Mouse (Mus musculus) left cerebral cortex, postnatal 14 days (tissue): ENCODE measurements around the gene Fzr1. TPM values are rescaled to one million over a fixed set of nuclear protein-coding genes. Genes with fewer than 3 reads are reported as not detected.

Experiments used
- DNase-seq, 2 experiments: peaks; one replicate each; pipeline ENCODE4 v3.0.0; 2021 to 2022; ENCODE audit warnings: low spot score in 2 of 2, mixed read lengths in 1 of 2
- intact Hi-C: fragments of 180-260 bp; cut with DNase I; formaldehyde crosslinking; loops from one replicate; pipeline ENCODE4 v1.15.1; 2025
- total RNA-seq, 2 experiments: library from RNA; stranded (reverse); gene quantifications; 2 replicates each; pipeline ENCODE4 v1.2.3; 2021

Gene Fzr1
- total RNA-seq, 2 experiments from 2014 or later, result 74.8 to 80.3 TPM

DNA sequence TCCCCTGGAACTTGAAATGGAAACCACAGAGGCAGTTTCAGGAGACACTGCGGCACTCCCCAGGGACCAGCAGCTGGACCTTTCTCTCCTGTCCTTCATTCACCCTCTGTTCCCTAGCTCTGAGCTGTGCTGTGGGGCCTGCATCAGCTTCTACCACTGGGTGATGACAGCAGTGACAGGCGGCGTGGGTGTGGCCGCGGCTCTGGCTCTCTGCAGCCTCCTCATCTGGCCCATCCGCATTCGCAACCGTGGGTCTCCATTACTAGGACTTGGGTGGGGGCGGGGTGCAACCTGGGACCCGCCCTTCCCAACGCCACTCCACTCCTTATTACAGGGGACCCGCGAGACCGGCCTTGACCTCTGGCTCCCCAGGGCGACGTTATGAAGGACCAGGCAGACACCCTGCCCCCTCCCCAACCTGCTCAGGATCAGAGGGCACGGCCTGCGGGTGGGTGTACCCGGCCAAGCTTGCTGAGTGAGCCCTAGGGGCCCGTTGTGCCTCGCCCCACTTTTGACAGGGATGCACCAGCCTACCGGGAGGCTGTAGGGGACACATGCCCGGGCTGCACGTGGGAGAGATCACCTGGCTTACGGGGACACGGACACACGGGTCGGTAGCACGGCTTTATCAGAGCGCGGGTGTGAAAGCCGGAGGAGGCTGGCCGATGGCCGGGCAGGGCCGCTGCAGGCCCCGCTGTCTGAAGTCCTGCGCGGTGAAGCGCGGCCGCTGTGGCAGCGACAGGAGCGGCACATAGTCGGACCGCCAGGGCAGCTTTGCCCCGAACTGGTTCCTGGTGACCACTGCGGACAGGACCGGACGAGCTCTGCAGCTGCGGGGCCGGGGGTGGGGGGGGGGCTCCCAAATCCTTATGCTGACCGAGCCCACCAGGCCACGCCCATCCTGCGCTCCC, 14.6 kb downstream of the Fzr1 start:
- DNase-seq, result no peak
- intact Hi-C loops, result no loop called here

DNA sequence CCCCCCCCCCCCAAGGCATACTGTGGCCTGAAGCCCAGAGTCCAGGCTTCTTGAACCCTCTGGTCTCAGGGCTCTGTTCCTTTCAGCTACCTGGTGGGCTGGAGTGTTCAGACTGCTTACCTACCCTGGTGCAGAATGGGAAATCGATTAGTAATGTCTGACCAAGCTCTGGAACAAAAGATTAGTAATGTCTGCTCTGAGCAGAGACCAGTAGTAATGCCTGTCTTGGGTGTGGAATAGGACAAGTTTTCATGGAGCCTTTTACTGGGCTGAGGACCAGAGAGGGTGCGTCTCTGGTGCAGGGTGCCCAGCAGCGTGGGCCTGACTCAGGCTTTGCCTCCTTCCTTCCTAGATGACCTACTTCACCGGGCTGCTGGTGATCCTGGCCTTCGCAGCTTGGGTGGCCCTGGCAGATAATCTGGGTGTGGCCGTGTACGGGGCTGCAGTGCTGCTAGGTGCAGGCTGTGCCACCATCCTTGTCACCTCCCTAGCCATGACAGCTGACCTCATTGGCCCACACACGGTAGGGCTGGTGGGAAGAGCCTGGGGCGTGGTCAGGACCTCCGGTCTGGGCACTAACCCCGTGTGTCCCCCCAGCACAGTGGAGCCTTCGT, 15.9 kb downstream of the Fzr1 start:
- intact Hi-C loops, result no loop called here
- DNase-seq, result no peak

DNA sequence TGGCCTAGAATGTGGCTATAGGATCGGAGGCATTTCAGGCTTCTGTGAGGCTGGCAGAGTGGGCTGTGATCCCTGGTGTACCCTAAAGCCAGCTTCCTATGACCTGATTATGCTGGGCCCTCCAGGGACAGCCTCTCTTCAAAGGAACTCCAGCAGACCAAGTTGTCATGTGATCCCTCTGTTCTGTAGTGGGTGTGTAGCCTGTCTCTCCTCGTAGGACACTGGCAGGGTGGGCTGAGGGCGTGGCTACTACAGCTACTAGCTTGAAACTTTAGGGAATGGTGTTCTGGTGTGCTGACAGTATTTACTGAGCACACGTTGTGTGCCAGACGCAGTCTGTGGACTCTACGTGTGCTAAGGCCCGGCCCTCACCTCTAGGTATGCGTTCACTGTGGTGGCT, 17.6 kb downstream of the Fzr1 start:
- intact Hi-C loops, result no loop called here
- no peak for DNase-seq

DNA sequence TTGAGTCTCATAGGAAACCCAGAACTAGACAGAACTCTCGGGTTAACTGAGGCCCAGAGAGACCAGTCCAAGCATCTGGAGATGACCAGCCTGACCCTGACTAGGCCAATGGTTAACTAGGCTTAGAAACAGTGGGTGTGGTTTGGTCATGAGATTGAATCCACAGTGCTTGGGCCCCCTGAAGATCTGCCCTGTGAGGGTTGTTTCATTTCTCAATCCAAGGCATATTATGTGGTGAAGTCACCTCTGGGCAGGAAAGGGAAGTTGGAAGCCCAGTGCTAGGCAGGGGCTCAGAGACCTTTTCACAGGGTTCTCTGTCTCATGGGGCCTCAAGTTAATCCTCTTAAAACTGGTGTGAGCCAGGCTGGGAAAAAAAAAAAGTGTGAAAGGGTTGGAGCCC, 19.5 kb downstream of the Fzr1 start:
- no peak for DNase-seq
- intact Hi-C loops, result no loop called here

DNA sequence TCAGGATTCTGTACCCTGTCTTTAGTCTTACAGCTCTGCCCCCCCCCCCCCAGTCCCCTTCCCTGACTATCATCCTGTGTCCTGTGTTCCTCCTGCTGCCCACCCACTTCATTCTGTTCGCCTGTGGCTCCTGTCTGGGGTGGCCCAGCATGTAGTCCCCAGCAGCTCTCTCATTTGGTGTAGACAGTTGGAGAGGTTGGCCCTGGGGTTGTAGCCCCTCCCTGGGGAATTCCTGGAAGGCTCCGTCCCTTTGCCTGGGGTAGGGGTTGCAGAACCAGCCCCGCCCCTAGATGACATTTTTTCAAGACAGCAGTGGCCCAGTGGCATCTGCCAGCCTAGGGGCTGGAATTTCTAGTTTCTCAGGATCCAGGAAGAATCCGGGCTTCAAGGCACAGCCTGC, 20.1 kb downstream of the Fzr1 start:
- intact Hi-C loops, result no loop called here
- DNase-seq, result no peak

DNA sequence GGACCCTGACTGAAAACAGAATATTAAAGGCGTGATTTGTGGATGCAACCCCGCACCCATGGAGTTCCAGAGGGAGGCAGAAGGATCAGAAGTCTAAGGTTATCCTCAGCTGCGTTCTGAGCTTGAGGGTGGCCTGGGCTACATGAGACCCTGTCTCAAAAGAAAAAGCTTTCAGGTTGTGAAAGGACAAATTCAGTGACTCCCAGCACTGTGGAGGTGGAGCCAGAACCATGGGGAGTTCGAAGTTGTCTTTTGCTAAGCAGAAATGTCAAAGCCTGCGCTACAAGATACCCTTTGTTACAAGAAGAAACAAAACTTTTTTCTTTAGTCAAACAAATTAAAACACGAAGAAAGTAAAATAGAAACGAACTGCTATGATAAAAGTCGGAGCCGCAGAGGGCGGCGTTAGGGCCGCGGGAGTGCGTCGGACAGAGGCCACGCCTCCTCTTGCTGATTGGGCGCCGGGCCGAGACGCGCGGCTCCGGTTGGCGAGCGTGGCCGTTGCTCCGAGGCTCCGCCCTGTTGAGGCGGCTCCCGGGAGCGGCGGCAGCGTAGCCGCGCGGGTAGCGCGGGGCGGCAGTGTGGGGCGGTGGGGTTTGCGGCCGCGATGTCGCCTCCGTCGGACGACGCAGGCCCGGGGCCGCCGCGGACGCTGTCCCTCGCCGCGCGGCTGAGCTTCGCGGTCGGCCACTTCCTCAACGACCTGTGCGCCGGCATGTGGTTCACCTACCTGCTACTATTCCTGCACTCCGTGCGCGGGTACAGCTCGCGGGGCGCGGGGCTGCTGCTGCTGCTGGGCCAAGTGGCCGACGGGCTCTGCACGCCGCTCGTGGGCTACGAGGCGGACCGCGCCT, 21.1 kb downstream of the Fzr1 start, which contains the start of gene Mfsd12:
TSS of gene Mfsd12 (plus strand) at position 501 of the 854 bp plus-strand sequence.
- intact Hi-C loops, result no loop called here
- peak; percentile 91 to 94 for DNase-seq

DNA sequence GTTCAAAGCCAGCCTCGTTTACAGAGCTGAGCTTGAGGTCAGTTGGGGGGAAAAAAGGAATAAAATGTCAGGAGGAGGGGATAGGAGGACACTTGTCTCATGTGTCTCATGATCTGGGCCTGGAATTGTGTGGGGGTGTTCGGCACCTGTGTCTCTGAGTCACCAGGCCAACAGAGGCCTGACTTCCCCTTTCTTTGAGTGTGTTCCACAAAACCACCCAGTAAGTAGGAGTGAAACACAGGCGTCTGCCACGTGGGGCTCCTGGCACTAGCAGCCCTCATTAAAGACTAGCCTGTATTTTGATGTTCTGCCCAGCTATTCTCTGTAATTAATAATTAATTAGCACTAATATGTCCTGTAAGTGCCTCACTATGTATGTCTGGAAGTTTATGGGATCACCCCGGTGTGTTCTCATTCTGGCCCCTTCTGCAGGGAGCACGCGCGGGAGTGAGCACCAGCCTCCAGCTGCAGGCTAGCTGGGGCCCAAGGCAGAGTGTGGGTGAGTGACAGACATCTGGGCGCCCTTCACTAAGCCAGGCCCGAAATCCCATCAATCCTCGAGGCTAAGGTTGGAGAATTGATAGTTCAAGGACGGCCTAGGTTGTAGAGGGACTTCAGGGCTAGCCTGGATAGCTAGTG, 21.8 kb downstream of the Fzr1 start:
- peak in 1 of 2 experiments; percentile 58 for DNase-seq
- intact Hi-C loops, result no loop called here

DNA sequence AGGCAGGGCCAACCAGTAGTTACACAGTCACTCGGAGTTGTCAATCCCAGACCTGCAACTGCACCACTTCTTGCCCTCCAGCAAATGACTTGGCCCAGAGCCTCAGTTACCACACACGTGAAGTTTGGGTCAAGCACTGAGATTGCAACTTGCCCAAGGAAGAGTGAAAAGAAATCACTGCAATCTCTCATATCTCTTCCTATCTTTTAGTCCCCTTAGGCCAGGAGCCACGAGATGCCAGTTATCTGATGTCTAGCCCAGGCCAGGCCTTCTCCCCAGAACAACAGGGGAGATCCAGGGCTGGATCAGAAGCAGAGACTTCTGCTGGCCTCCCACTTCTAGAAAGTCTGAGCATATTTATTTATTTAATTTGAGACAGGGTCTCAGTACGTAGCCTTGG, 22.8 kb downstream of the Fzr1 start:
- intact Hi-C loops, result no loop called here
- no peak for DNase-seq

DNA sequence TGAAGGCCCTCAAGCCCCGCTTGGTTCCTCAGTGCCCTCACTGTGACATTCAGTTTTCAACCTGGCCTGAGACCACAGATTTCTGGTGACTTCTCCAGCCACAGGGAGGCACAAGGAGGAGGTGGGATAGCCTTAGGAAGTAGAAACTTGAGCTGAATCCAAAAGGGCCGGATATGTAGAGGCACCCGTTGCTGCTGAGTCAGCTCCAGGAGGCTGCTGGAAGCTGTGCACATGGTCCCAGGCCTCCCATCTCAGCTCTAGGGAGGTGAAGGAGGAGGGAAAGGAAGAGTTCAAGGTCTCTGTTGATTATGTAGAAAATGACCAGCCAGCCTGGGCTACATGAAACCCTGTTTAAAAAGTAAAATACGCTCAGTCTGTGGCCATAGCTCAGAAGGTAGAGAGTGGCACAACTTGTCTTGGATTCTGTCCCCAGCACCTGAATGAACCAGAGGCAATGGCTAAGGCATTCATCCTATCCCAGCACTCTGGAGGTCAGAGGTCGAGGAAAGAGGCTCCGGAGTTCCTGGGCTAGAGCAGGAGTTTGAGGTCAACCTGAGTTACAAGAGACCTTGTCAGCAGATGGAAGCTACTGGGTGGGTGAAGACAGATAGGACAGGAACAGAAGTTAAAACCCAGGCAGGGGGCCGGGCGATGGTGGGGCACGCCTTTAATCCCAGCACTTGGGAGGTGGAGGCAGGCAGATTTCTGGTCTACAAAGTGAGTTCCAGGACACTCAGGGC, 23.4 kb downstream of the Fzr1 start:
- no peak for DNase-seq
- intact Hi-C loops, result no loop called here

DNA sequence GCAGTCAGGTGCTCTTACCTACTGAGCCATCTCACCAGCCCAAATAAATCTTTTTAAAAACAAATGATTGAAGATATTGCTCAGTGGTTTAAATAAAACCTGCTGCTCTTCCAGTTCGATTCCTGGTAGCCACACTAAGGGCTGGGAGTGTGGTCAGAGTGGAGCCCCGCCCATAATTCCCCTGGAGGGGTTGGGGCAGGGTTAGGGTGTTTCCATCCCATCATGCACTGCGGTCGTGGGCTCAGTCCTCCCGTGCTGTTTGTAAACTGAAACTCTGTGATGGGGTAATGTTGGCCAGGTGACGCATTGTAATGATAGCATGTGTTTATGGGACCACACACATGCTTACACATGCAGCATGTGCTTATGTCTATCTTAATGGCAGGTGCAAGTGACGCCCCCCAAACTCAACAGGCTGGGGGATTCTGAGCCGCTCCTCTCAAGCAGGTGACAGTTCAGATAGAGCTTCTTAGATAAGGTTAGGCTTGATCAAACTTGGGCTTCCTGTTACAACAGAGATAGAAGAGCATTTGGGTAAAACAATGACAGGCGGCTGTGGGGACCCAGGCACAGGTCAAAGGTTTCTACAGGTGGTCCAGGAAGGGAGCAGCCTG, 26.5 kb downstream of the Fzr1 start:
- intact Hi-C loops, result no loop called here
- no peak for DNase-seq

DNA sequence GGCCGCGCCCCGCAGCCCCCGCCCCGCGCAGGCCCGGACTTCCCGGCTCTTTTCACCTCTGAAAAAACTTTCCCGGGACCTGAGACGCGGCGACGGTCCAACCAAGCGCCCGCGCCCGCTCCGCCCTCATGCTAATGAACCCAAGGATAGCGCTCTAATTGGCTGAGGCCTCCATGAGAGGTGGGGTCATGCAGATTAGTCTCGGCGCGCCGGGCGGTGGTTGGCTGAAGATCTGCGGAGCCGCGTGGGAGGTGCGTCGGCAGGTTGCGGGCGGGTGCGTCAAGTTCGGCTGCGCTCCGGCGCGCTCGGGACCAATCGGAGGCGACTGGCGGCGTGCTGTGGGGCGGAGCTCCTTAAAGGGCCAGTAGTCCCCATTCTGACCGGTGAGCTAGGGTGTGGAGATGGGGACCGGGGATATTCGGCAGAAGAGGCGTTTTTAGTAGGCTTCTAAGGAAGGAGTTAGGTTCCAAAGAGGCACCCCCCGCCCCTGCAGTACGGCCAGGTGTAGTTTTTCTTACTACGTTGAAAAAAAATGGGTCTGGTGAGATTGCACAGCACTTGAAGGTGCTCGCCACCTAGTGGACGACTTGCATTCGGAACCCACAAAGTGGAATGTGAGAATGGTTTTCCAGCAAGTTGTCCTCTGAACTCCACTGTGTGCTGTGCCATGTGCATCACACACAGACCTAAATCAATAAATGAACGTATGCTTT, 27.8 kb downstream of the Fzr1 start, which contains the start of gene Hmg20b:
TSS of gene Hmg20b (minus strand) at position 130 of the 713 bp plus-strand sequence.
- intact Hi-C loops, result no loop called here
- peak; percentile 100 for DNase-seq

DNA sequence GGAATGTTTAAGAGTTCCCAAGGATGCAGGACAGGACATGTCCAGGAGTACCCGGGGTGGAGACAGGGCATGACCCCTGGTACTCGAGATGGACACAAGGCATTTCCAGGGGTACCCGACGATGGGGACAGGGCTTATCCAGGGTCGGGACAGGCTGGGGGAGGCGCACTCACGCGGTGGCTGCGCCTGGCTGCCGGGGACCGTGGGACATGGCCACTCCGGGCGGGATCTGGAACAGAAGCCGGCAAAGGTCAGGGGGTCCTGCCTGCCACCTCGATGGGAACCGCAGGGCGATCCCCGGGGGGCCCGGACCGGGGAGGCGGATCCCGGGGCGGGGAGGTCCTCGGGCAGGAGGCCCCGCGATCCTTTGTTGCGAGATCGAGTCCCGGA, 28.4 kb downstream of the Fzr1 start:
- intact Hi-C loops, result loop anchor here (5.0 kb wide), 1 partner anchor 63 kb away; no protein-coding TSS in a partner anchor
- DNase-seq, result no peak

DNA sequence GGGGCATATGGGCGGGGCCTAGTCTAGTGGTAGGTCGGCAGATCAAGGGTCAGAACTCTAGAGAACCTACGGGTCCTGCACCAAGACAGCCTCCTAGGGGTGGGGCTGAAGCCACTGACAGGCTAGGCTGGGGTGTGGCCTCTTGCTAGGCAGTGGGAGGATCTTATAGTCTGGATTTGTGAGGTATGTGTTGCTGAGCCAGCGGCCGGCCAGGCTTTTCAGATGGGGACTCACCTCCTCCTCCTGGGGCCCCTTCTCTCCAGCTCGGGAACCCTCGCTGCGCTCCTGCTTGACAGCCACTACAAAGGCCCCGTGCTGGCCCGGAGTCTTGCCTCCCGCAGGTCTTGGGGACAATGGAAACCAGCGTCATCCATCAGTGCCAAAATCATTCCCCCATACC, 29.2 kb downstream of the Fzr1 start:
- intact Hi-C loops, result loop anchor here (5.0 kb wide), 1 partner anchor 62 kb away; no protein-coding TSS in a partner anchor
- no peak for DNase-seq

DNA sequence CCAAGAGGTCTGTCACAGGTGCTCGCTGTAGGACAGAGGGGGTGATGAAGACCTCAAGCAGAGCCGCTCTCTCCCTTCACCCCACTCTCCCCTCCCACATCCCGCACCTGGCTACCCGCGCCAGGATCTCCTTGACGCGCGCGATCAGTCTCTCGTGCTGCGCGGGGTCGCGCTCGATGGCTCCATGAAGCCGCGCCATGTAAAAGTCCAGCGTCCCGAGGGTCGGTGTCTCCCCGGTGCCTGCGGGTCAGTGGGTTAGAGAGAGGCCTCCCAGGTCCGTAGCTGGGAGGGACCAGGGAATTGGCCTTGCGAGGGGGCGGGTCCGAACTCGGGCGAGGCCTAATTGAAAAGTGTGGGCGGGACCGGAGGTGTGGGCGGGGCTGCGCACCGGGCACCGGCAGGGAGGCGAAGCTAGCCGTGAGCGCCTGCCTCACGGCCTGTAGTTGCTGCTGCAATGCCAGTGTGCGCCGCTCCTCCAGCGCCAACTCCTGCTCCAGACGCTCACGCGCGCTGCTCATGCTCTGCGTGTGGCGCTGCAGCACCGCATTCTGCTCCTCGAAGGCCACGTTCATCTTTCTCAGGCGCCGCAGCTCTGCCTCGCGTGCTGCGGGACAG, 31.8 kb downstream of the Fzr1 start:
- peak; percentile 72 to 81 for DNase-seq
- intact Hi-C loops, result loop anchor here (5.0 kb wide), 1 partner anchor 59 kb away; no protein-coding TSS in a partner anchor

DNA sequence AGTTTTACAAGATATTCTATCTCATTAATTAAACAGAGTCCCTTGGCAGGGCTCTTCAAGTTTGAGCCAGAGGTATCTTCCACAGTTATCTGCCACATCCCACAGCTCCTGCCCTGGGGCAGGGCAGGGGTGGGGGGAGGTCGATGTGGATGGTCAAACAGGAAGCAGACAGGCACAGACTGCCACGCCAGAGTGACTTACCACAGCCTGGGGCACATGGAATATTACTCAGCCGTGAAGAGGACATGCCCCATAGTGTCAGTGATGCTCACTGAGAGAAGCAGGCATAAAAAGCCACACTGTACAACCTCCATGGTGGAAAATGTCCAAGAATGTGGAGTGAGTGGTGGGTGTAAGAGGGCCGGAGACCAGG, 33.2 kb downstream of the Fzr1 start:
- no peak for DNase-seq
- intact Hi-C loops, result loop anchor here (5.0 kb wide), 1 partner anchor 58 kb away; no protein-coding TSS in a partner anchor

DNA sequence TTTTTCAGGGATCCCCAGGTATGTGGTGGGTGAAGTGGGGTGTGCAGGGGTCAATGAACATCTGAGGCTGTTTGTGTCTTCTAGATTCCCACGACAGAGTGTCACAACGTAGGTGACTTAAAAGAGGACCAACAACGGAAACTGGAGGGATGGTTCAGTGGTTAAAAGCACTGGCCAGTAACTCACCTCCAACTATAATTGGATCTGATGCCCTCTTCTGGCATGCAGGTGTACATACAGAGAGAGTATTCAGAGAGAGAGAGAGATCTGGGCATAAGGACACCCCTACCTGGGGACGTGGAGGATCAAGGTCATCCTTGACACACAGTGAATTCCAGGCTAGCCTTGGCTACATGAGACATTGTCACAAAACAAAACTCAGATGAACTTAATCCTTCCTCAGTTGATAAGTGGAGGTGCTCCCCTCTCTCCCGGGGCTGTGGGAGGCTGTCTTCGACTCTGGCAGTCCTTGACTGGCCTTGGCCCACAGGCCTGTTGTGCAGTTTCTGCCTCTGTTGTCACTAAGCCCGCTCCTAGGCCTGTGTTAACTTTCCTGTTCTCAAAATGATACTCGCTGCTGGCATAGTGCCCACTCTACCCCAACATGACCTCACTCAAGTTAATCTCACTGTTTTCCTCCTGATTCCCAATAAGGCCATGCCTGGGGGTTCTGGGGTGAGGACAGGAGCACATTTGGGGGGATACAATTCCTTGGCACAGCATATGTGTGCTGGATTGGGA, 33.7 kb downstream of the Fzr1 start:
- no peak for DNase-seq
- intact Hi-C loops, result loop anchor here (5.0 kb wide), 1 partner anchor 57 kb away; no protein-coding TSS in a partner anchor
